Mouse (Mus musculus): ENCODE results near the gene C1qtnf4. TPM values are rescaled to one million over a fixed set of nuclear protein-coding genes. Genes with fewer than 3 reads are reported as not detected.

Gene C1qtnf4
- 1 to 10 TPM; 3.4 to 3.8 TPM for polyA plus RNA-seq (2017; shearing (Covaris generic))

GRCm38 (mm10) chr2:90885218-90886041 is at the start of gene C1qtnf4:
Gene C1qtnf4, plus strand, starts transcription at chr2:90885860.

GRCm38 (mm10) chr2:90846955-90847680 is 38.5 kb upstream of the C1qtnf4 start, which contains the start of gene Mtch2:
Gene Mtch2, plus strand, starts transcription at chr2:90847155.

GRCm38 (mm10) chr2:90904076-90904855 is 18.6 kb downstream of the C1qtnf4 start, which contains the start of the genes Kbtbd4 and Ndufs3:
Gene Kbtbd4, plus strand, starts transcription at chr2:90904740.
Gene Ndufs3, minus strand, starts transcription at chr2:90904827.

Other genes starting within 250 kb of the C1qtnf4 start
- gene Nup160, start 208.6 kb upstream of the C1qtnf4 start, polyA plus RNA-seq (2017; shearing (Covaris generic)) = 10 to 100 TPM; 44.5 to 48.9 TPM
- gene Fnbp4, start 140.5 kb upstream of the C1qtnf4 start, polyA plus RNA-seq (2017; shearing (Covaris generic)) = 100 to 1,000 TPM; 160 to 165 TPM
- gene Agbl2, start 103.1 kb upstream of the C1qtnf4 start, polyA plus RNA-seq (2017; shearing (Covaris generic)) = under 1 TPM; 0.06 to 0.32 TPM
- 100 to 1,000 TPM; 127 to 133 TPM for gene Mtch2, start 38.7 kb upstream of the C1qtnf4 start, polyA plus RNA-seq (2017; shearing (Covaris generic))
- 10 to 100 TPM; 42.4 to 45.3 TPM for gene Kbtbd4, start 18.9 kb downstream of the C1qtnf4 start, polyA plus RNA-seq (2017; shearing (Covaris generic))
- gene Ndufs3, start 19.0 kb downstream of the C1qtnf4 start, polyA plus RNA-seq (2017; shearing (Covaris generic)) = 100 to 1,000 TPM; 159 to 167 TPM
- gene Celf1, start 54.5 kb downstream of the C1qtnf4 start, polyA plus RNA-seq (2017; shearing (Covaris generic)) = 100 to 1,000 TPM in 1 of 2 experiments, 10 to 100 TPM in 1; 92.0 to 111 TPM
- gene Rapsn, start 149.8 kb downstream of the C1qtnf4 start, polyA plus RNA-seq (2017; shearing (Covaris generic)) = 1 to 10 TPM; 1.2 to 9.4 TPM
- 100 to 1,000 TPM; 257 to 287 TPM for gene Psmc3, start 168.1 kb downstream of the C1qtnf4 start, polyA plus RNA-seq (2017; shearing (Covaris generic))
- 10 to 100 TPM; 45.1 to 53.8 TPM for gene Slc39a13, start 184.6 kb downstream of the C1qtnf4 start, polyA plus RNA-seq (2017; shearing (Covaris generic))
- 1 to 10 TPM in 1 of 2 experiments, under 1 TPM in 1; 0.53 to 5.9 TPM for gene Spi1, start 196.5 kb downstream of the C1qtnf4 start, polyA plus RNA-seq (2017; shearing (Covaris generic))
- gene Mybpc3, start 232.3 kb downstream of the C1qtnf4 start, polyA plus RNA-seq (2017; shearing (Covaris generic)) = under 1 TPM; 0.13 to 0.82 TPM